Mouse (Mus musculus) right cerebral cortex, postnatal 25 days (tissue): ENCODE measurements around the gene Stk32c.
A peak's percentile ranks its signal among the peaks of the same experiment; 100 is the strongest.

Source experiments
- DNase-seq: peaks from one replicate; pipeline ENCODE4 v3.0.0; 2022

The Stk32c gene

DNA sequence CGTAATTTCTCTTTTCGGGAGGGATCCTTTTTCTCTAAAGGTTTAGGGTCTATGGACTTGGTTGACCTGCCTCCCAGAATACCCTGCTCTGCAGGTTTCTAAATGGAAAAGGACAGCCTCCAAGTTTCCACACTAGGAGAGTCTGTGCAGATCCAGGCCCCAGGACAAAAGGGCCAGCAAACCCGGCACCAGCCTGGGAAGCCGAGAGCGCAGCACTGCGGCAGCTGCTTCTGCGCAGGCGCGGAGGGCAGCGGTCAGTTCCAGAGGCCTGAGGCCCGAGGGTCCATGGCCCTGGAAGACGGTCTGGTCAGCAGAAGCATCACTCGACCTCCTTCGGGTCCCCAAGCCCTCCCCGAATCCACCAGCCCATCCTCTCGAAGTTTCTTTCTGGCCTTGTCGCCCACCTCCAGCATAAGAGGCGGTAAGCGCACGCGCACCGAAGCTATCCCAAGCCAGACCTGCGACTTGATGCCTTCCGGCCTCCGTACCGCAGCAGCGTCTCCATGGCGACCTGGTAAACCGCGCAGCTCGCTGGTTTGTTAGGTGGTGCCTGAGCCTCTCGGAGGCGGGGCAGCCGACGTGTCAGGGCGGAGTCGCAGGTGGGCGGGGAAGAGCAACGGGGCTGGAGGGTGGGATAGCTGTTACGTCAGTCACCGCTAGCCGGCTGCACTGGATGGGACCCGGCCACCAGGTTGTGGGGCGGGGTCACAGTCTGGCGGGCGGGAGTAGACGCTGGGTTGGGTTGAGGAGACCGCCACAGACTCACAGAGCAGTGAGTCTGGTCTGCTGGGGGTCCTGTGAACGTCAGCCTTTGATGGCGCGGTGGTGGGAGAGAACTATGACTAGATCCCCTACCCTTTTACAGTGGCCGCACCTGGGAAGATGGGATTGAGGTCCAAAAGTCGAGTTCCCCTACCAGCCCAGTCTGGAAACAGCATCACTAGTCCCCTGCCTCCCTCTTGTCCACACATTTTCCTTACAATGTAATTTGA, at the start of gene Stk32c, which contains the start of gene Lrrc27:
Gene Stk32c, minus strand, starts transcription at position 554 of the 992 bp plus-strand sequence.
Gene Lrrc27, plus strand, starts transcription at position 235 of the 992 bp plus-strand sequence.
- peak; percentile 99 for DNase-seq

GRCm38 (mm10) chr7:139257752-139258542, 44.8 kb upstream of the Stk32c start:
- no peak for DNase-seq

GRCm38 (mm10) chr7:139254626-139255025, 41.5 kb upstream of the Stk32c start:
- no peak for DNase-seq

GRCm38 (mm10) chr7:139253462-139253861, 40.4 kb upstream of the Stk32c start:
- DNase-seq, result no peak

GRCm38 (mm10) chr7:139252986-139253385, 39.9 kb upstream of the Stk32c start:
- DNase-seq, result no peak

- no peak for DNase-seq
Measured at GRCm38 (mm10) chr7:139252566-139252965, 39.5 kb upstream of the Stk32c start.

- DNase-seq, result no peak
Measured at GRCm38 (mm10) chr7:139251881-139252301, 38.8 kb upstream of the Stk32c start.

- no peak for DNase-seq
Measured at GRCm38 (mm10) chr7:139249406-139250210, 36.5 kb upstream of the Stk32c start.

DNA sequence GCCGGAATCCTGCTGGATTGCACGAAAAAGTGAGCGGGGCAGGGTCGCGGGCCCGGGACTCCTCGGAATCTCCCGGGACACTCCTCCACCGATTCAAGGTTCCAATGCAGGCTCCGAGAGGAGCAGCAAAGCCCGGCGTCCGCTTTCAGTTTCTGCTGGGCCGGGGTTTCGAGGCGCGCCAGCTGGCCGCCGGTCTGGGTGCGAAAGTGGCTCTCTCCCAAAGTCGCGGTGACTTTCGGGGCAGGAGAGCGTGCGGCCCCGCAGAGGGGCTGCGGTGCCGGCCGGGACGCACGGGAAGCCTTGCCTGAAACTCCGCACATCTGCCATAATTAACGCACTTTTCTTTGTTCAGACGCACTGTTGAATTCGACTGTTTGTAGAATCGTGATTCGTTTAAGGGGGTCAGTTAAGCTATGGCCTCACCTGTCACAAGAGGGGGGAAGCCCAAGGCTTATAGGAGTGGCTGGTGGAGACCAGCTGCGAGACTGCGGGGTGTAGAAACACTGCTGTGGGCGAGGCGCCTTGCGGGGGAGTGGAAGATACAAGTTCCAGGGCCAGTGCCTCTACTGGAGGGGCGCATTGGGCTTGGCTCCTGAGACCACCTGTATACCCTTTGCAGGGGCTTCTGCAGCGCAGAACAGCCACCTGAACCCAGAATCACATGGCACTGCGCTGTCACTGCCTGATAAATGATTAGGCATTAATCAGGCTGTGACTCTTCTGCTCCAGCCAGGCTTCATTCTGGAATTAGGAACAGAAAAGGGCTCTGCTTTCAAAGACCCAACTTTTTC, 35.7 kb upstream of the Stk32c start:
- DNase-seq, result no peak

DNA sequence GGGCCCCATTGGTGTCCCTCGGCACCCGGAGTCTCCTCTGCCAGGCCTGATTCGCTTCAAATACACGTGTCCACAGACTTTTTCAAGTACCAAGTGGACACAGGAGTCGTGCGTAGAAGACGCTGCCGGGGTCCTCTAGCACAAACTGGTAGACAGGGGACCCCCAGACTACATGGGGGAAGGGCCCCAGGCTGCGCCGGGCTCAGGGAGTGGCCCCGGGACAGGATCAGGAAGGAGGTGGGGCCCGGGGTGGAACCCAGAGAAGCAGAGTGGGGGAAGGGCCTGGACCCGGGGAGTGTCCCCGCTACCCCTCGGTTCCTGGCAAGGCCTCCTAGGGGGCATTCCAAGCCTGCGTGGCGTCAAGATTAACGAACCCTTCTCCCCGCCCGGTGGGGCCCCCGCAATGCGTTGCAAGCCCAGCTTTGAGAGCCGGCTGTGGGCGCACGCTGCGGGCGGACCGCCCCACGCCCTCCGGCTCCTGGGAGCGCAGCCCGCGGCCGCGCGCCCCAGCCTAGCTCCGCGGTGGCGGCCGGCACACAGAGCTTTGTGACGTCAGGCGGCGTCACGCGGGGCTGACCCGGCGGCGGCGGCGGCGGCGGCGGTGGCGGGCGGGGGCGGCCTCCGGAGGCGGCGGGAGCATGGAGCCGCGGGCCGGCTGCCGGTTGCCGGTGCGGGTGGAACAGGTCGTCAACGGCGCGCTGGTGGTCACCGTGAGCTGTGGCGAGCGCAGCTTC, 34.9 kb upstream of the Stk32c start, which contains the start of gene Pwwp2b:
Gene Pwwp2b, plus strand, starts transcription at position 602 of the 734 bp plus-strand sequence.
- peak; percentile 78 for DNase-seq

GRCm38 (mm10) chr7:139246931-139247880, 34.1 kb upstream of the Stk32c start:
- DNase-seq, result peak; percentile 73

DNA sequence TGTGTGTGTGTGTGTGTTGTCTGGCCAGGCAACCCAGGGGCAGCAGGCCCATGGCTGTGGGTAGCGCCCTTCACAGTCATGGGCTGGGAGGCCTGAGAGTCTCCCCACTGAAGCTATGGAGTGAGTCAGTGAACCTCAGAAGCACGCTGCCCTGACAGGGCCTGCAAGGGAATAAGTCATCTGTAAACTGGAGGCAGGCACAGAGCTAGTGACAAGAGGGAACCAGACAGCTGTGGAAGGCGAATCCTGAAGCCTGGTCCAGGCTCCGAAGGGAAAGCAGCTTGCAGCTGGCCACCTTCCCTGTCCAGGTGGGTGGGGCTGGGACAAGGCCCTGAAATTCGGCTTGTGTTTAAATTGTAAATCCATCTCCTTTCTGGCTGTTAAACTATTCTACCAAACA, 33.0 kb upstream of the Stk32c start:
- peak; percentile 47 for DNase-seq

- no peak for DNase-seq
Measured at GRCm38 (mm10) chr7:139239432-139239831, 26.3 kb upstream of the Stk32c start.

DNA sequence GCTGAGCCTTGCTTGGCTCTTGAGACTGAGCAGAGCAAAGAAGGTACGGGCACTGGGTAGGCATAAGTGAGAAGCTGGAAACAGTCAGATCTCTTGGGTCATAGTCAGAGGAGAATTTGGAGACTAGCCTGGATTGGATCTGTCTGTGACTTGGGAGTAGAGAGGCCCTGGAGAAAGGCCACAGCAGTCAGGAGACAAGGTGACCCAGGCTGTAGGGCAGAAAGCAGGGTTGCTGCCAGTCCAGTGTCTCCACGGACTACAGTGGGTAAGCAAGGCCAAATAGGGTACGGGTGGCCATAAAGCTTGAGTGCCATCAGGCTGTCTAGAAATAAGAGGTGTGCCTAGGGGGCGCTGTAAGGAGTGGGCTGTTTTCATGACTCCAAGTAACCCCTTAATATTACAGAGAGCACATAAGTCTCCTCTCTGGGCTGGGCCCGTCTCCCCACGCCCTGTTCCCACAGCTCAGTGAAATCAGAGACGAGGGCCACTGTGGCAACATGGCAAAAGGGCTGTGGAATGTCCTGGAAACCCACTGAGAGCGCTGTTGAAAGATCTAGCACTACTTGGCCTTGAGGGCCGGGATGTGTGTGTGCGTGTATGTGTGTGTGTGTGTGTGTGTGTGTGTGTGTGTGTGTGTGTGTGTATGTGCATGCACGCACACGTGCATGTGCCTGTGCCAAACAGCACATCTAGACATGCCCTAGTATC, 22.7 kb upstream of the Stk32c start:
- no peak for DNase-seq

- DNase-seq, result no peak
Measured at GRCm38 (mm10) chr7:139234426-139235188, 21.5 kb upstream of the Stk32c start.

DNA sequence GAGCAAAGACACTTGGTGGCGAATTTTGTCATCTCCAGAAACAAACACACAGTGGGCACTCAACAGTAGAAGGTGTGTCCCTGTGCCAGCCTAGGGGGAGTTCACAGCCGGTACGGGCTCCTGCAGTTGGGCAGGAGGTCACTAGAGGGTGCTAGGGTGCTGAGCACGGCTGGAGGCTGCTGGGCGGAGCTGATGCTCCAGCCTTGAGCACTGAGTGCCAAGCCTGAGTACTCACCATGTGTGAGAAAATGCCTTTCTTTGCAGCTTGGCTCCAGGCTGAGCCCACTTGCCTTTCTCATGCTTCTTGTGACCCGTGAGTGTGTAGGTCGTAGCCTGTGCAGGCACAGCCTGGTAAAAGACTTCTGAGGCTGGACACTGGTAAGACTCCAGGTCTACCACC, 20.6 kb upstream of the Stk32c start:
- peak; percentile 85 for DNase-seq

DNA sequence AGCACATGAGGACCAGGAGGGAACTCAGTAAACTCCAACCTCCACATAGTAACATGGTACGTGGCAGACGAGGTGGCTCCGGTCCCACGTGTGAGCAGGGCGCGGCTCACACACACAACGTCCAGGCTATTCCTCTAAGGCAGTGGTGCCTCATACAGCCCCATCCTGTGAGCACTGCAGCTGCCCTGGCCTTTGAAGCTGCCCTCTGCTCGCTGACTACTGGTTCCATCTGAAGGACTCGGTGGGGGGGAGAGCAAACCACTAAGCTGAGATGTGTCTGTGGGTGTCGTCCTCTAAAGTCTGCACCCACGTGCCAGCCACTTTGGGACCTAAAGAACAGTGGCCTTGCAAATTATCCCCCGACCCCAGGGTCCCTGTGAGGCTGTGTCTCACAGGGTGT, 17.1 kb upstream of the Stk32c start:
- no peak for DNase-seq

- no peak for DNase-seq
Measured at GRCm38 (mm10) chr7:139229837-139230236, 16.7 kb upstream of the Stk32c start.
